Mouse (Mus musculus): ENCODE data around the gene Cd82. TPM values are rescaled to one million over a fixed set of nuclear protein-coding genes. Genes with fewer than 3 reads are reported as not detected.

The Cd82 gene
- total RNA-seq (2014; fragmentation: Nextera tagmentation) = 30.6 TPM in 1 of 2 replicates, not detected in the other
- total RNA-seq (2017) = 0.87 and 1.5 TPM in 2 replicates
- 0.20 and 0.24 TPM in 2 replicates for polyA plus RNA-seq (2012)

DNA sequence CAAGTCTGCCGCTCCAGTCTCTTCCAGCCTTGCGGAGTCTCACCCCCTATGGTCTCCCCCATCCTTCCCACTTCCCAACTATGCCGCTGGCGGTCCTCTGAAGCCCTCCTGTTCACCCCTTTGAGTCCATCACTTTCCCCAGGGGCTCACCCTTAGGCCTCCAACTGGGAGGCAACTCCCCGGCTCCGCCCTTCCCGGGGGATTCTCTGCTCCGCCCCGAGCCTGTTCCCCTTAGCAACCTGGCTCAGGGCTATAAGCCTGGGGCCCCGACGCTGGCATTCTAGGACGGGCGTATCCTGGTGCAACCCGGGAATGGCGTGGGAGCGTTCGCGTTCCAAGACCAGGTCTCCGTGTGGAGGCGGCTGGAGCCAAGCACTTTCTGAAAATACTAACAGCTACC lies at the start of gene Cd82:
Cd82 (minus strand) TSS at position 381 of the 400 bp plus-strand sequence.
- TF ChIP-seq CTCF (IDR thresholded peaks at IDR 0.05; ENCODE audit: low read depth, low read length) = no peak
- no peak for TF ChIP-seq GATA2 (IDR thresholded peaks at IDR 0.05; ENCODE audit: borderline replicate concordance, low read depth, low read length)
- no peak for TF ChIP-seq TAL1 (conservative IDR thresholded peaks at IDR 0.05; ENCODE audit: low read depth, low read length)
- TF ChIP-seq POLR2AphosphoS5 (IDR thresholded peaks at IDR 0.05; ENCODE audit: insufficient replicate concordance, low read depth, low read length) = no peak
- TF ChIP-seq GATA1 (IDR thresholded peaks at IDR 0.05; ENCODE audit: borderline replicate concordance, low read length) = no peak

DNA sequence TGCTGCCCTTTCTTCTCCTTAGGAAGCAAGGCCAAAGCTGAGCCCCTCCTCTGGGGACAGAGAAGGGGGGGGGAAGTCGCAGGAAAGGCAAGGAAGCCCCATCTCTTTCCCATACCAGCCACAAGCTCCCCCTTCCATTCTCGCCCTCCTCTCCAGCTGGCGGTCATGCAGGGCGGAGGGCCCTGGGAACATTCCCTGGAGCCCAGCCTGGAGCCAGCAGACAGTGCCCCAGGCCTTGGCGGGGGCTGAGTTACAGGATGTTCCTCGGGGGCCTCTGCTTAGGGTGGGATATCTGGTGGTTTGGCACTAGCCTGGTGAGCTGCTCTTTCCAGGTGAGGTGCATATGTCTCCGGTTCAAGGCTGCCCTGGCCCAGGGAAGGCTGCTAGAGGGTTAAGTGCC lies 49.2 kb upstream of the Cd82 start:
- Histone ChIP-seq H3K9me3 (replicated peaks) (no peaks in the 10 kb centered on the region), H3K4me1 (ENCODE audit: insufficient read depth, low read depth, low read length) (no peaks in the 10 kb centered on the region), H3K4me3 (ENCODE audit: low read depth, low read length) (no peak overlapping the region), H3K27me3 (ENCODE audit: insufficient read depth, low read length) (0 out of 2 replicates have a peak, but pooled peaks cover 5% of the 10 kb centered on the region), H3K36me3 (replicated peaks) (no peaks in the 10 kb centered on the region)
- no peak for DNase-seq (ENCODE audit: low spot score)
- no peak for ATAC-seq (ENCODE audit: extremely low read depth, insufficient number of reproducible peaks, low FRiP score, poor library complexity, severe bottlenecking)
- TF ChIP-seq POLR2AphosphoS5 (IDR thresholded peaks at IDR 0.05; ENCODE audit: insufficient replicate concordance, low read depth, low read length) (no peak), CTCF (IDR thresholded peaks at IDR 0.05; ENCODE audit: low read depth, low read length) (no peak), GATA1 (IDR thresholded peaks at IDR 0.05; ENCODE audit: borderline replicate concordance, low read length) (no peak), GATA2 (IDR thresholded peaks at IDR 0.05; ENCODE audit: borderline replicate concordance, low read depth, low read length) (no peak), TAL1 (conservative IDR thresholded peaks at IDR 0.05; ENCODE audit: low read depth, low read length) (no peak)

More for the DNA sequence above, at the start of gene Cd82:
- ATAC-seq (ENCODE audit: extremely low read depth, insufficient number of reproducible peaks, low FRiP score, poor library complexity, severe bottlenecking) (no peak), DNase-seq (ENCODE audit: low spot score) (no peak)
- Histone ChIP-seq H3K4me1 (ENCODE audit: insufficient read depth, low read depth, low read length) (peaks cover 11% of the 10 kb centered on the region), H3K4me3 (ENCODE audit: low read depth, low read length) (peak within 1 kb of the TSS; percentile 55; the same call in 1 of the 2 replicates), H3K36me3 (replicated peaks) (no peaks in the 10 kb centered on the region), H3K9me3 (replicated peaks) (no peaks in the 10 kb centered on the region), H3K27me3 (ENCODE audit: insufficient read depth, low read length) (peaks cover 4% of the 10 kb centered on the region; the same call in 1 of the 2 replicates)

DNA sequence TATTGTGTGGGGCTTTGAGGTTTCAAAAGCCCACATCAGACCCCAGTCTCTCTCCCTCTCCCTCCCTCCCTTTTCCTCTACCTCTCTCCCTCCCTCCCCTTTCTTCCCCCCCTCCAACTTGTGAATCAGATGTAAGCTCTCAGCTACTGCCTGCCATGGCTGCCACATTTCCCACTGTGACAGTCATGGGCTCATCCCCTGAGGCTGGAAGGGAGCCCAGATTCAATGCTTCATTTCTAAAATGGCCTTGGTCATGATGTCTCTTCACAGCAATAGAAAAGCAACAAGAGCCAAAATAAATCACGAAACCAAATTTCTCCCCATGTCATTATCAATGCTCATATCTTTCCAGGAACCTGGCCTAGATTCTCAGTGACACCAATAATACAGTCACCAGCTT lies 47.9 kb upstream of the Cd82 start:
- ATAC-seq (ENCODE audit: extremely low read depth, insufficient number of reproducible peaks, low FRiP score, poor library complexity, severe bottlenecking) (no peak), DNase-seq (ENCODE audit: low spot score) (no peak)
- Histone ChIP-seq H3K4me3 (ENCODE audit: low read depth, low read length) (no peak overlapping the region), H3K36me3 (replicated peaks) (no peaks in the 10 kb centered on the region), H3K4me1 (ENCODE audit: insufficient read depth, low read depth, low read length) (no peaks in the 10 kb centered on the region), H3K27me3 (ENCODE audit: insufficient read depth, low read length) (0 out of 2 replicates have a peak, but pooled peaks cover 2% of the 10 kb centered on the region), H3K9me3 (replicated peaks) (no peaks in the 10 kb centered on the region)
- TF ChIP-seq POLR2AphosphoS5 (IDR thresholded peaks at IDR 0.05; ENCODE audit: insufficient replicate concordance, low read depth, low read length) = no peak
- no peak for TF ChIP-seq TAL1 (conservative IDR thresholded peaks at IDR 0.05; ENCODE audit: low read depth, low read length)
- TF ChIP-seq GATA1 (IDR thresholded peaks at IDR 0.05; ENCODE audit: borderline replicate concordance, low read length) = no peak
- TF ChIP-seq GATA2 (IDR thresholded peaks at IDR 0.05; ENCODE audit: borderline replicate concordance, low read depth, low read length) = no peak
- TF ChIP-seq CTCF (IDR thresholded peaks at IDR 0.05; ENCODE audit: low read depth, low read length) = no peak

DNA sequence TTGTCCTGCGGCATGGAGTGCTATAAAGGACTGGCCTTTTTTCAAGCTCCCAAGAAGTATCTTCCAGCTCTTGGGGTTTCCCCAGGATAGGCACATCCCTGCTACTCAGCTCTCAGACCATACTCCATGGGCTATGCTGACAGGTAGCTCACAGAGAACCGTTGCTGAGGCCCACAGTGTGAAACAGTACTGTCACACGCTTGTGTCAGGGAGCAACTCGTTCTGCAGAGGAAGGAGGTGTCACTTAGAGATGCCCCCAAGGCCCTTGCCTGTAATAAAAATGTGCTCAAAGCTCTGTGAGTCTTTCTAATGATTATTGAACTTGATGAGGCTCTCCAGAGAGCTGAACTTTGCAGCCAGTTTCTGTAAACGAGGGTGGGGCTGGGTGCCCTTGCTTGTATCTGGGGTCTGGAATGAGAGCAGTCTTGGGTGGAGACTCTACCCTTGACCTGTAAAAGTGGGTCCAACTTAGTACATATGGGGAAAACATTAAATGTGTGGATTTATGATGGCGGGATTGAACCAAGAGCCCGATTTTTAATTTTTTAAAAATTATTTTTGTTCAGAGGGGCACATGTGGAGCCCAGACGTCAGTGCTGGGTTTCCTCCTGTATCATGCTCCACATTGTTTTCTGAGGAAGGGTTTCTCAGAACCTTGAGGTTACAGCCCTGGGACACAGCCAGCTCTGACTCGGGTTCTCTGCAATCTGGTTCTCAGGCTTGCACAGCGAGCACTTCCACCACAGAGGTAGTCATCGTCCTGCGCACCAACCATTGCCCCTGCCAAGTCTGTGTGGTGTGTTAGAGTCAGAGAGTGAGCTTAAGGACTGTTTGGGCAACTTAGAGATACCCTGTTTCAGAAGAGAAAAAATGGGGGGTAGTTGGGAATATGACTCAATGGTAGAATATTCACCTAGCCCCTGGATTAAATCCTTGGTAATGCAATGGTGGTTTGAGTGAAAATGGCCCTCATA lies 47.1 kb upstream of the Cd82 start:
- ATAC-seq (ENCODE audit: extremely low read depth, insufficient number of reproducible peaks, low FRiP score, poor library complexity, severe bottlenecking) (no peak), DNase-seq (ENCODE audit: low spot score) (no peak)
- no peak overlapping the region for H3K4me3 ChIP-seq (ENCODE audit: low read depth, low read length)
- TF ChIP-seq CTCF (IDR thresholded peaks at IDR 0.05; ENCODE audit: low read depth, low read length) = no peak
- no peaks in the 10 kb centered on the region for H3K4me1 ChIP-seq (ENCODE audit: insufficient read depth, low read depth, low read length)
- no peaks in the 10 kb centered on the region for H3K9me3 ChIP-seq (replicated peaks)
- H3K36me3 ChIP-seq (replicated peaks) = no peaks in the 10 kb centered on the region
- 0 out of 2 replicates have a peak, but pooled peaks cover under 1% of the 10 kb centered on the region for H3K27me3 ChIP-seq (ENCODE audit: insufficient read depth, low read length)

DNA sequence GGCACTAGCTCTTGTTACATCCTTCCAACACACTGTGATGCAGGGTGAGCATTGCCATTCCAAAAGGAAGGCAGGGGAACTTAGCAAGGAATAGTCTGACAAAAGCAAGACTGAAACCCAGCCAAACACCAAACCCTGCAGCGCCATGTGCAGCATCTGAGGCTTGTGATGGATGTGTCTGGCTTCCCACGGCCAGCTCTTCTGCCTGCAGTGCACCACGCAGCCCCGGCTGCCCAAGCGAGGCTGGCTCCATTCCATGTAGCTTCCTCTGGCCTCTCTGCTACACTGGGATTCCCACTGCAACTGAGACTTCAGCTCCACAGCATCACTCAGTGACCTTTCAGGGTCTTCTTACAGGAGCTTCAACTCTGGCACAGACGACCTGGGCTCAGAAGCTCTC lies 42.2 kb upstream of the Cd82 start:
- Histone ChIP-seq H3K4me3 (ENCODE audit: low read depth, low read length) (no peak overlapping the region), H3K36me3 (replicated peaks) (no peaks in the 10 kb centered on the region), H3K27me3 (ENCODE audit: insufficient read depth, low read length) (no peaks in the 10 kb centered on the region), H3K4me1 (ENCODE audit: insufficient read depth, low read depth, low read length) (no peaks in the 10 kb centered on the region), H3K9me3 (replicated peaks) (no peaks in the 10 kb centered on the region)
- TF ChIP-seq CTCF (IDR thresholded peaks at IDR 0.05; ENCODE audit: low read depth, low read length) = no peak
- TF ChIP-seq GATA1 (IDR thresholded peaks at IDR 0.05; ENCODE audit: borderline replicate concordance, low read length) = no peak
- ATAC-seq (ENCODE audit: extremely low read depth, insufficient number of reproducible peaks, low FRiP score, poor library complexity, severe bottlenecking) (no peak), DNase-seq (ENCODE audit: low spot score) (no peak)

DNA sequence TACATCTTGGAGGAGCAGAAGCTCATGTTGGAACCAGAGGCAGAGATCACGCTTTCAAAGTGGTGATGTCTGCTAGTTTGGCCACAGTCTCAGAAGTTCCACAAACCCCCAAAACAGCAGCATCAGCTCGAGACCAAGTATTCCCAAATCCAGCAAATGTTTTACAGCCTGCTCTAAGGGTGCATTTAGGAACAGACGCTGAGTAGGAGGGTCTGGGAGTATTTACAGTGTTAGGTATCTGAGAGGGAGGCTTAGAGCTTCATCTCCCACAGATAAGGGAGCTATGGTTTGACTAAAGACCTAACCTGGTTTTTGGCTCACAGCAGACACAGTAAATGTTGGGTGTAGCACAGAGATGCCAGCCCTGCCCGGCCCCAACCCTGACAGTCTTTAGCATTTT lies 40.4 kb upstream of the Cd82 start:
- DNase-seq (ENCODE audit: low spot score) (no peak), ATAC-seq (ENCODE audit: extremely low read depth, insufficient number of reproducible peaks, low FRiP score, poor library complexity, severe bottlenecking) (no peak)
- no peak for TF ChIP-seq GATA2 (IDR thresholded peaks at IDR 0.05; ENCODE audit: borderline replicate concordance, low read depth, low read length)
- no peak for TF ChIP-seq GATA1 (IDR thresholded peaks at IDR 0.05; ENCODE audit: borderline replicate concordance, low read length)
- no peak for TF ChIP-seq TAL1 (conservative IDR thresholded peaks at IDR 0.05; ENCODE audit: low read depth, low read length)
- TF ChIP-seq CTCF (IDR thresholded peaks at IDR 0.05; ENCODE audit: low read depth, low read length) = no peak
- TF ChIP-seq POLR2AphosphoS5 (IDR thresholded peaks at IDR 0.05; ENCODE audit: insufficient replicate concordance, low read depth, low read length) = no peak
- Histone ChIP-seq H3K9me3 (replicated peaks) (no peaks in the 10 kb centered on the region), H3K36me3 (replicated peaks) (no peaks in the 10 kb centered on the region), H3K4me3 (ENCODE audit: low read depth, low read length) (no peak overlapping the region), H3K4me1 (ENCODE audit: insufficient read depth, low read depth, low read length) (no peaks in the 10 kb centered on the region), H3K27me3 (ENCODE audit: insufficient read depth, low read length) (no peaks in the 10 kb centered on the region)
